Mouse (Mus musculus) embryonic fibroblast, embryonic 13.5 days (primary cell): ENCODE measurements around the gene H2-M10.4.

Source experiments
- CTCF ChIP-seq: IDR thresholded peaks from 2 replicates; pipeline ENCODE4 v1.5.1; 2011; ENCODE audit warnings: mild to moderate bottlenecking, control low read depth, low read length, moderate library complexity, borderline replicate concordance; ENCODE audit not compliant: insufficient read depth
- POLR2A ChIP-seq: IDR thresholded peaks from 2 replicates; pipeline ENCODE4 v1.6.1; 2011; ENCODE audit warnings: low read depth, mild to moderate bottlenecking, control low read depth, low read length, moderate library complexity

- TF ChIP-seq CTCF (no peak), POLR2A (no peak)
Measured at GRCm38 (mm10) chr17:36483865-36484264, 21.7 kb upstream of the H2-M10.4 start.
